Mouse (Mus musculus): ENCODE measurements around the gene Olfr692. TPM values are rescaled to one million over a fixed set of nuclear protein-coding genes. Genes with fewer than 3 reads are reported as not detected.
A peak's percentile ranks its signal among the peaks of the same experiment; 100 is the strongest.
"Not testable (repeated sequence)": the region's sequence is repeated elsewhere in the genome, so short reads cannot be mapped to it uniquely, and the experiment has no call there.

Olfr692 gene
- polyA plus RNA-seq, 1 experiment from 2014 or later = not detected

- peaks cover 76% of the 10 kb centered on the region for H3K36me3 ChIP-seq
These were observed 12.3 kb downstream of the Olfr692 start for GRCm38 (mm10) chr7:105380329-105380728.

GRCm38 (mm10) chr7:105387696-105388095 is 19.7 kb downstream of the Olfr692 start:
- no peak for DNase-seq (ENCODE audit: low spot score)
- Histone ChIP-seq H3K4me3 (no peak overlapping the region), H3K27me3 (ENCODE audit: insufficient read depth, poor library complexity, severe bottlenecking) (no peaks in the 10 kb centered on the region), H3K9me3 (no peaks in the 10 kb centered on the region), H3K36me3 (peaks cover 71% of the 10 kb centered on the region), H3K4me1 (no peaks in the 10 kb centered on the region), H3K27ac (no peak overlapping the region)
- WGBS = 100% methylated on average over 2 of the region's 2 CpGs

More at GRCm38 (mm10) chr7:105380329-105380728, 12.3 kb downstream of the Olfr692 start:
- Histone ChIP-seq H3K4me3 (no peak overlapping the region), H3K27me3 (ENCODE audit: insufficient read depth, poor library complexity, severe bottlenecking) (no peaks in the 10 kb centered on the region), H3K4me1 (no peaks in the 10 kb centered on the region), H3K9me3 (no peaks in the 10 kb centered on the region), H3K27ac (no peak overlapping the region)
- WGBS = 95% methylated on average over 3 of the region's 3 CpGs
- DNase-seq (ENCODE audit: low spot score) = no peak

DNA sequence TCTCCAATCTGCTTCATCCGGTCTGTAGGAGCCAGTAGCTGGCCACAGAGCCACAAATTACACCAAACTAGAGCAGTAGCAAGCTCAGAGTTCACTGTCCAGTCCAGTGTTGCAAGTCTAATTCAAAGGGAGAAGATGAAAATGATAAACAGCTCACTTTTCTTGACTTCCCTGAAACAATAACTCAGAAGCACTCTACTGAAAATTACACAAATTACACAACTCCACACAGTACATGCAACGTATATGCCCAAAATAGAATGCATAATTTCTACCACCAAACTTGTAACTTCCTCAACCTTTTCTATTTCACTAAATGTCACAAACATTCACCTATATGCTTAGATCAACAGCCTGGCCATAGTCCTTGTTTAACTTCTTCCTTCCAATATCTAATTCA is 22.2 kb downstream of the Olfr692 start:
- no peak overlapping the region for H3K27ac ChIP-seq
- H3K4me1 ChIP-seq = no peaks in the 10 kb centered on the region
- no peak for DNase-seq (ENCODE audit: low spot score)
- no peak overlapping the region for H3K4me3 ChIP-seq
- H3K9me3 ChIP-seq = no peaks in the 10 kb centered on the region
- no peaks in the 10 kb centered on the region for H3K27me3 ChIP-seq (ENCODE audit: insufficient read depth, poor library complexity, severe bottlenecking)
- WGBS = 90% methylated on average over 2 of the region's 2 CpGs
- H3K36me3 ChIP-seq = peaks cover 46% of the 10 kb centered on the region

GRCm38 (mm10) chr7:105394606-105395005 is 26.6 kb downstream of the Olfr692 start:
- H3K4me3 ChIP-seq = no peak overlapping the region
- H3K27me3 ChIP-seq (ENCODE audit: insufficient read depth, poor library complexity, severe bottlenecking) = no peaks in the 10 kb centered on the region
- no peak for DNase-seq (ENCODE audit: low spot score)
- H3K27ac ChIP-seq = no peak overlapping the region
- 100% methylated on average over 1 of the region's 1 CpGs for WGBS
- H3K4me1 ChIP-seq = peaks cover 9% of the 10 kb centered on the region
- H3K9me3 ChIP-seq = no peaks in the 10 kb centered on the region
- peaks cover 9% of the 10 kb centered on the region for H3K36me3 ChIP-seq

DNA sequence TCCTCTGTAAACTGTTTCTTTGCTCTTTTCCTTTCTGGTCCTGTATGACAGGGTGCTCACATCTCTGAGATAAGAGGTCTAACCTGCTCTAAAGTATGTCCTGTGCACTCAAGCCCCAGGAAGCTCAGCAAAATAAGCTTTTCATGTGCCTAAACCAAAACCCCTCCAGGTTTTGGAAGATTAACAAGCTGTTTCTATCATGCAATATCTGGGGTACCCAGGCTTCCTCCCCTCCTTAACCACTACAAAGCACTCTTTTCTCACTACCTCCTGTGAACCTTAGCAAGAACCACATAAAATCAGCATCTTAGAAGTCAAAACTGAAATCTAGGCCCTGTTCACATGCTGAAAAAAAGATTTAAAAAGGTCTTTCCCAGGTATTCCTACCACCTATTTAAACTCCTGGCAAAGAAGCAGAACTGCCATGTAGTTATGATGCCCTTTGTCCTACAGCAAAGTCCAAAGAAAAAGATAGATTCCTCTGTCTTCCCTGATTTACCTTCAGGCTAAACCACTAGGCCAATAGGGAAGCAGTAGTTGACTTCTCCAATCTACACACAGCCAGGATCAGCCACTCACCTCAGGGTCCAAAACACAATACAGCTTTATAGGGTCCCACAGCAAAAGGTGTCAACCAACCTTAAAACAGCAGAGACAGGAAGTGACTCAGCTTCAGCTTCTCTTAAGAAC is 27.2 kb downstream of the Olfr692 start:
- H3K9me3 ChIP-seq = no peaks in the 10 kb centered on the region
- peaks cover 4% of the 10 kb centered on the region; the same call in 1 of the 2 replicates for H3K36me3 ChIP-seq
- no peaks in the 10 kb centered on the region for H3K27me3 ChIP-seq (ENCODE audit: insufficient read depth, poor library complexity, severe bottlenecking)
- H3K4me3 ChIP-seq = no peak overlapping the region
- H3K4me1 ChIP-seq = peaks cover 9% of the 10 kb centered on the region
- no peak for DNase-seq (ENCODE audit: low spot score)
- H3K27ac ChIP-seq = no peak overlapping the region

GRCm38 (mm10) chr7:105396126-105396525 is 28.1 kb downstream of the Olfr692 start:
- Histone ChIP-seq H3K9me3 (no peaks in the 10 kb centered on the region), H3K36me3 (peaks cover 4% of the 10 kb centered on the region; the same call in 1 of the 2 replicates), H3K4me3 (no peak overlapping the region), H3K4me1 (peaks cover 9% of the 10 kb centered on the region), H3K27me3 (ENCODE audit: insufficient read depth, poor library complexity, severe bottlenecking) (no peaks in the 10 kb centered on the region), H3K27ac (no peak overlapping the region)
- DNase-seq (ENCODE audit: low spot score) = no peak

DNA sequence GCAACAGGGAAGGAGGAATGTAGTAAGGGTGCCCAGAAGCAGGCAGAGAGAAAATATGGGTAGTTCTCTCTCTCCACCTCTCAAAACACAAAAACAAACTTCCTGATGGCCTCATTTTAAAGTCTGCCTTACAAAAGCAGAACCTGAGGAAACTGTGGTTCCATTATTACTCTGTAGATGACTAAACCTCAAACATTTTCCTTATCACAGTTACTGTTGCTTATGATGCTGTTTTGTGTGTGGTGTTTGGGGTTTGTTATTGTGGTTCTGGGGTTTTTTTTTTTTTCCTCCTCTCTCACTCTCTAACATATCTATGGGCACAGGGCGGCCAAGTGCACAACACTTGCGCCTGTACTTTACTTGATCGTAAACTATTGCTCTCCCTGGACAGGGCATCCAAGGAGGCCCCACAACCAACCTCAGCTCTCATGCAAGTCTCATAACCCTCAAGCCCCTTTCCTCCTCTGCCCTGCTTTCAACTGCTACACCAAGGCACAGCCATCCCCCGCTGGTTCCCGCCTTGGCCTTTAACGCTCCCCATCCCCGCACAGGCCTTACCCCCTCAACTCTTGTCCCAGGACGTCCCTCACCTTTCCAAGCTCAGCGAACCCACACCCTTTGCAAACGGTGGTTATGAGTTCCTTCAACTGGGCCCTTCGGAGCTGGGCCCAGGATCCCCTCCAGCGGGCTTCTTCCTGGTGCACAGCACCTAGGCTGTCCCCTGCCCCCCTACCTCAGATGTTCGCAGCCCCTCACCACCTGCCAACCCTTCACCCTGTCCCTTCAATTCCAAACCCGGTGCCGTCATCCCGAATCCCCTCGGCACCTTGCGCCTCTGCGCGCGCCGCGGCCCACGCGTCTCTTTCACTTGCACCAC is 31.3 kb downstream of the Olfr692 start:
- H3K27ac ChIP-seq = peak overlapping the region; percentile 93
- H3K4me3 ChIP-seq = peak overlapping the region; percentile 95
- 1% methylated on average over 25 of the region's 25 CpGs for WGBS
- peaks cover 9% of the 10 kb centered on the region for H3K4me1 ChIP-seq
- peaks cover 4% of the 10 kb centered on the region; the same call in 1 of the 2 replicates for H3K36me3 ChIP-seq
- no peaks in the 10 kb centered on the region for H3K27me3 ChIP-seq (ENCODE audit: insufficient read depth, poor library complexity, severe bottlenecking)
- DNase-seq (ENCODE audit: low spot score) = no peak
- no peaks in the 10 kb centered on the region for H3K9me3 ChIP-seq

GRCm38 (mm10) chr7:105399935-105400624 is 32.0 kb downstream of the Olfr692 start, which contains the start of gene Fam160a2:
Gene Fam160a2 (minus strand): TSS chr7:105400054.
- H3K4me3 ChIP-seq = peak within 1 kb of the TSS; percentile 95
- H3K27ac ChIP-seq = peak within 1 kb of the TSS; percentile 93
- no peaks in the 10 kb centered on the region for H3K27me3 ChIP-seq (ENCODE audit: insufficient read depth, poor library complexity, severe bottlenecking)
- no peaks in the 10 kb centered on the region for H3K9me3 ChIP-seq
- under 1% methylated on average over 55 of the region's 55 CpGs for whole genome bisulfite sequencing
- DNase-seq (ENCODE audit: low spot score) = peak; percentile 99
- peaks cover 4% of the 10 kb centered on the region; the same call in 1 of the 2 replicates for H3K36me3 ChIP-seq
- H3K4me1 ChIP-seq = peaks cover 9% of the 10 kb centered on the region

DNA sequence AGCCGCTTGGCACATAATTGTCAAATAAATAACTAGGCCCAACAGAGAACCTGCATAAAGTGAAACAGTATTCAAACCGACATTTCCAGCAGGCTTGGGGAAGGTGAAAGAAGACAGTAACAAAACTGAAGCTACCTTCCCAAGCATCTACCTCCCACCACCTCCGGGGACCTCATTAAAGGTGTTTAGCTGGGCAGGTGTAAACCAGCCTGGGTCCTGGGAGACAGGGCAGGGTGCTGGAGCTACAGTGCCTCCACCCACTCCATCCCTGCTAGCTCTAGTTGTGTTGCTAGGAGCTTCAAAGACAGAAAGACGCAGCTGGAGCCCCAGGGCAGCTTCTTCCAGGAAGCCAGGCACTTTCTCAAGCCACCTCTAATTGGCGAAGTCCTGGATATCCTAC is 36.2 kb downstream of the Olfr692 start, which contains the start of gene Cnga4:
Cnga4 (plus strand) TSS at position 301 of the 400 bp plus-strand sequence.
- 62% methylated on average over 5 of the region's 5 CpGs for WGBS
- Histone ChIP-seq H3K4me1 (peaks cover 4% of the 10 kb centered on the region; the same call in 1 of the 2 replicates), H3K27me3 (ENCODE audit: insufficient read depth, poor library complexity, severe bottlenecking) (no peaks in the 10 kb centered on the region), H3K4me3 (no peak within 1 kb of the TSS), H3K36me3 (no peaks in the 10 kb centered on the region), H3K27ac (no peak within 1 kb of the TSS), H3K9me3 (no peaks in the 10 kb centered on the region)
- DNase-seq (ENCODE audit: low spot score) = no peak

DNA sequence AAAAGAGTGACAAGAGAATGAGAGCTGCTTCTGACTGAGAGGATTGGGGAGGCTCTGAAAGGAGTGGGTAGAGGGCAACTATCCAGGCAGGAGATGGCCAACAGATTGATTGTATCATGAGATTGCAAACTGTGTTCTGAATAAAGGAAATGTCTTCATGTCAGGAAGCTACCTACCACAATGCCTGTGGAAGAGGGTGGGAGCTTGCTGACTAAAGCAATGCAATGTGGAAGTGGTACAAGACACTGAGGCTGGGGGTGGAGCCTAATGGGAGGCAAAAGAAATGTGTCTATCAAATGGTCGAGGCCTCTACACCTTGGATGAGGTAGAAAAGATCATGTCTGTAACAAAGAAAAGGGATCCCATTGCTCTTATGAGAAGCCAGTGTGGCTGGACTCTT is 38.3 kb downstream of the Olfr692 start:
- no peak overlapping the region for H3K4me3 ChIP-seq
- 0 out of 2 replicates have a peak, but pooled peaks cover 3% of the 10 kb centered on the region for H3K4me1 ChIP-seq
- H3K9me3 ChIP-seq = no peaks in the 10 kb centered on the region
- no peaks in the 10 kb centered on the region for H3K36me3 ChIP-seq
- H3K27ac ChIP-seq = no peak overlapping the region
- H3K27me3 ChIP-seq (ENCODE audit: insufficient read depth, poor library complexity, severe bottlenecking) = no peaks in the 10 kb centered on the region
- no peak for DNase-seq (ENCODE audit: low spot score)
- 61% methylated on average over 1 of the region's 1 CpGs for WGBS

- not testable (repeated sequence) for H3K4me3 ChIP-seq; H3K27me3 ChIP-seq (ENCODE audit: insufficient read depth, poor library complexity, severe bottlenecking); H3K27ac ChIP-seq; H3K9me3 ChIP-seq; H3K36me3 ChIP-seq; H3K4me1 ChIP-seq
- 47% methylated on average over 8 of the region's 8 CpGs for whole genome bisulfite sequencing
- peak; percentile 86 for DNase-seq (ENCODE audit: low spot score)
These were observed 44.0 kb downstream of the Olfr692 start for GRCm38 (mm10) chr7:105411874-105412632.

DNA sequence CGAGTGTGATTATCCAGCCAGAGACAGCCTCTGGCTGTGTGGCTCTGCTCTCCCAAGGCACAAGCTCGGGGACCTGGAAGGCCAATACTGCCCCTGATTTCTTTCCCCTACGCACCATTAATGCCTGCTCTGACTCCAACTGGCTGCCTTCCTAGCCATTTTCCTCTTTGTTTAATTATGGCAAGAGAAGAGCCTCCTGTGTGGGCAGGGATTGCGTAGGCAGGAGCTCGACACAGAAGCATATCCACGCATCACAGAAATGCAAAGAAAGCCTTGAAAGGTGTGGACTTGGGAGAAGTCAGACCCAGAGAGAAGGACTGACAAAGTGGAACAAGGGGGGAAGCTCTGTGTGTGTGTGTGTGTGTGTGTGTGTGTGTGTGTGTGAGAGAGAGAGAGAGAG is 46.4 kb downstream of the Olfr692 start:
- Histone ChIP-seq H3K27ac (no peak overlapping the region), H3K27me3 (ENCODE audit: insufficient read depth, poor library complexity, severe bottlenecking) (no peaks in the 10 kb centered on the region)
- WGBS = 60% methylated on average over 6 of the region's 6 CpGs

More for the DNA sequence above, 46.4 kb downstream of the Olfr692 start:
- no peak overlapping the region for H3K4me3 ChIP-seq
- no peaks in the 10 kb centered on the region for H3K9me3 ChIP-seq
- no peaks in the 10 kb centered on the region for H3K36me3 ChIP-seq
- DNase-seq (ENCODE audit: low spot score) = no peak
- H3K4me1 ChIP-seq = no peaks in the 10 kb centered on the region
